Mouse (Mus musculus): ENCODE measurements around the gene Nkiras2.

- TF ChIP-seq CTCF (IDR thresholded peaks at IDR 0.05; ENCODE audit: insufficient read depth, low read depth, low read length) (no peak), POLR2A (IDR thresholded peaks at IDR 0.05; ENCODE audit: insufficient read depth, low read depth, low read length) (no peak)
These were observed 7.0 kb downstream of the Nkiras2 start for GRCm38 (mm10) chr11:100625754-100626700.

Measured in olfactory bulb, adult 2 months (tissue).